Mouse (Mus musculus): ENCODE results near the gene Wbp2.
"Not testable (repeated sequence)": the region's sequence is repeated elsewhere in the genome, so short reads cannot be mapped to it uniquely, and the experiment has no call there.

Wbp2 gene

DNA sequence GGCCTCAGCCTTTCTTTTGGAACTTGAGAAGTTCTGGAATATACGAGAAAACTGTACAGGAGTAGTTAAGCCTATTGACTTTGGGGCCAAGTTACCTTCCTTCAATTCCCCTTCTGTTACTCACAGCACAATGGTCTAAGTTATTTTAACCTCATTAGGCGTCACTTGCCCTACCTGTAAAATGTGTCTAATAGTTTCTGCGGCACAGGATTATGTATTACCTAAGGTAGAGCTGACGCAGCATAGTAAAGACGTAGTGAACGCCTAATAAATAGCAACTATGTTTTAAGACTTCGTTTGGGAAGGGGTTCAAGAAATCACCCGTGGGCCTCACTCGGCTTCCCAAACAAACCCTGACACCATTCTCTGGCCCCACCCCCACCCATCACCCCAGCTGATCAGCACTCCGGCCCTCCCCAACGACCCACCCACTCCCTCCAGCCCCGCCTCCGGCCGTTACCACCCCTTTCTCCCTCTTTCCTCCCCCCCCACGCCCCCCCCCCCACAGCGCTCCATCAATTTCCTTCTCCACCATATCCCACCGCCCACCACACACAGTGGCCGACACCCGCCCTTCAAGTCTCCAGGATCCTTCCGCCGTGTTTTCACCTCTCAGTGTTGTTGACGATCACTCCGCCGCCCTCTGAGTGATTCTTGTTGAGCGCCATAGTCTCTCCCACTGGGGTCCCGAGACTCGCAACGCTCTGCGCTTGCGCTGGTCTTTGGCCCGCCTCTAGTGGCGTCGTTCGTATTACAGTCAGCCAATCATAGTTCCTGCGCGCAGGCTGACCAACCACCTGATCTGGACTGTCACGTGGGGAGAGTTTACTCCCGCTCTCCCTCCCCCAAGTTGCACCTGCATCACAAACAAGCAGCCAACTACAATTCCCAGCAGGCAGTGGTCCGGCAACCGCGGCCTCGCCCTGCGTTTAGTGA lies at the start of gene Wbp2:
TSS of gene Wbp2 (minus strand) at position 738 of the 936 bp plus-strand sequence.
- DNase-seq, result peak; percentile 94 to 99

DNA sequence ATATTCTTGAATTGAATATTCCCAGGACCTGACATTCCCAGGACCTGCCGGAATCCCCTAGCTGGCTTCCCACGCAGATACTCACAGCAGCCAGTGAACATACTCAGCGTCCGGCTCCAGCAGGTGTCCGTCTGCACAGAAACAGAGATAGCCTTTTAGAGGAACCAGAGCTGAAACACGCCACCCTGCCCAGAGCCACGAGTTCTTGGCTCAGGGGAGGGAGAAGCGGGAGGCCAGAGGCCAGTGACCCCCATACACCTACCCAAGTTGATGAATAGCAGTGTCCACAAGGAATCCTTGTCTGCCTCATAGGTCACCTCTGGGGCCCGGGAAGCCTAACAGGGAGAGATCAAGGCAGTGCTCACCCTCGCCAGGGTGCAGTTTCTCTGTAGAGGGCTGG lies 47.4 kb upstream of the Wbp2 start:
- no peak for DNase-seq

DNA sequence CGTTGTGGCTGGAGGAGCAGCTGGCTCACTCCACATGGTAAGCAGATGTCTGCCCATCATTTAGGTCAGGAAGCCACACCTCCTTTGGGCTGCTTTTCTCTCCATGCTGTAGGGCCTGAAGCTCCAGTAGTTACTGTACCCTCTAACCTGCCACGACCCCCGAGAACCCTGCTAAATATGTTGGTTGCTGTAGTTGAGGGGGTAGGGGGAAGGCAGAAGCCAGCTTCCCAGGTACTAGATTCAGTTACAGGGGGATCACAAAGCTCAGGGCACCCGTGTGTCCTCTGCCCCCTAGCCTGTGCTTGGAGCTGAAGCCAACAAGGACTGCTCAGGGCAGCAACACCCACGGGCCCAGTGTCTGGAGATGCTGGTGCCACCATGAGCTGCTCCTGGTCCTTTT lies 46.7 kb upstream of the Wbp2 start:
- DNase-seq, result no peak

DNA sequence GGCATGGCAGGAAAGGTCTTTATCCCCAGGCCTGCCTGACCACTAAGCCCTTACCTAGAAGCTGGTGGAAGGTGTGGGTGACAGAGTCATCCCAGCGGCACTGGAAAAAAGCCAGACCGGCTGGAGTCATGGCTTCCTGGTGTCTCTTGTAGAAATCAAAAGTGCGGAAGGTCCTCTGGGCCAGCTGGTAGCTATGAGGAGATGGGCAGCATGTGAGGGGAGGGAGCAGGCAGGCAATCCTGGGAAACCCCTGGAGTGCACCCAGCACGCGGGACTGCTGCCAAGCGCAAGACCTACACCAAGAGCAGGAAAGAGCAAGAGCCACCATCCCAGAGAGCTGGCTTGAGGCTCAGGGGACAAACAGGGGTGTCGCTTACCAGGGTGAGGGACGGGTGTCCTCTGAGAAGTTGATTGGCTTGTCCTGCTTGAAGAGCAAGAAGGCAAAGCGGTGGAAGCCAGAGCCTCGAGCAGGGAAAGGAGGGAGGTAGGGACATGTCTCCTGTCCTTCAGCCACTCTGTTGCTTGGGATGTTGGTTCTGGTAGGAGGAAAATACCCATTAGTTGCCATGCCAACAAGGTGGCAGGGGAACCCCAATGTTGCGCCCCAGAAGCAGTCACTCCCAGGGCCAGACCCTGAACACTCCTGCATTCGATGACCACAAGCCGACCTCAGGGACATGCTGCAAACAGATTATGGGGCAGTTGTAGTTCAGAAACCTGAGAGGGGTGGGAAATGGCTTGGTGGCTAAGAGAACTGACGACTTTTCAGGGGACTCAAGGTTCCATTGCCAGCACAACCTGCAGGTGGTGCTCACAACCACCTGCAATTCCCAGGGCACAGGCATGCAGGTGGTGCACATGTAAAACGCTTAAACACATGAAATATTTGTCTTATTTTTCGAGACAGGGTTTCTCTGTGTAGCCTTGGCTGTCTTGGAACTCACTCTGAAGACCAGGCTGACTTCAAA lies 45.9 kb upstream of the Wbp2 start:
- peak in 1 of 2 experiments; percentile 25 for DNase-seq

DNA sequence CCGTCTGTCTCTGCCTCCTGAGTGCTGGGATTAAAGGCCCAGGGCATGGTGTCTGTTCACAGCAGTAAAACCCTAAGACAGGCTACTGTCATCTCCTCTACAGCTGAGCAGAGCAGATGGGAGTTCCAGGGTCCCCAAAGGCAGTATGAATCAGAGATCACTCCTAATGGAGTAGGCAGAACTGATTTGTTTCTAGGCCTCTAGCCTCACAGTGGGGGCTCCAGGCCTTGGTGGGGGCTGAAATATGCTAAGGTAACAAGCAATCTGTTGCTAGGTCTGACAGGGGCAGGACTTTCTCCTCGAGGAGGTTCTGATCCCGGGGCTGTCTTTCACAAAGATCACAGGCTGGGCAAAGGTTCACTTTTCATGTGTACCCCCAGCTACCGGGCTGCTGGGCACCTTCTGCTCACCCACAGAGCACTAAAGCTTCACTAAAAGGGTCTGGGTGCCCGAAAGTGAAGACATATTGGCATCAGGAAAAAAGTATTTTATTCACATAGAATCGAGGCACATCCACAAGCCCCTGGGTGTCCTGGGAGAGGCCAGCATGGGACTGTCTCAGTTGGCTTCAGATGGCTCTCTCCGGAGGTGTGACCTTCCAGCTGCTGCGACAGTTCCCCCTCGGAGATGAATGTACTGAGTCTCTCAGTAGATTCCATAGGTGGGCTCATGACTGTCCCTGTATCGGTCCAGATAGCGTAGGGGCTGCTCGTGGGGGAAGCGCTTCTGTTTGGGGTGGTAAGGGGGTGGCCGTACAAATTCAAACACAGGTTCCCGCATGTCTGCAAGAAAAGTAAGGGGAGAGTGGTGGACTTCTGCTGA lies 44.8 kb upstream of the Wbp2 start:
- peak in 1 of 2 experiments; percentile 20 for DNase-seq

DNA sequence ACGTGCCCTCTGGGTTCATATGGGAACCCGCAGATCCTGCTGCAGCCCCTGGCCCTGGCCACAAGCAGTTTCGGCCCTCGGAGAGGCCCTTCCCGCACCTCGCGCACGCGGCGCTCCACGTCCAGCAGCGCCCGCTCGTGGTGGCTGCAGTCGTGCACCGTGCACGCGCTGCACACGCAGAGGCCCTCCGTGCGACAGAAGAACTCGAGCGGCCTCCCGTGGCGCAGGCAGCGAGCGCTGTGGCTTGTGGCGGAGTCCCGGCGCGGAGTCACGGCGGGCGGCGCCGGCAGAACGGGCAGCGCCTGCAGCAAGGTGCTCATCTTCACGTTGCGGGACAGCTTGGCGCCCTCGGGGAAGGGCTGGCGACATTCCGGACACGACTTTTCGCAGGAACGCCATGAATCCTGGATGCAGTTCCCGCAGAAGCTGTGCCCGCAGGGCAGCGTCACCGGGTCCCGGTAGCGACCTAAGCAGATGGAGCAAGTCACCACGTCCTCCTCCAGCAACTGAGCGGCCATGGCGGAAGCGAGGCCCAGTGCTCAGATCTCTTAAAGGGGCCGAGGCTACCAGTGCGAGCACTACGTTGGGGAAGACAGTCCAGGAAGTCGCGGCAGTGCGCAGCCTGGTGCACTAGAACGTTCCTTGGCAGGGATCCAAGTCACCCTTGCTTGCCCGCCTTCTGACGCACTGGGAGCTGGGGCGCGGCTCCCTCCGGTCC lies 43.9 kb upstream of the Wbp2 start, which contains the start of gene Trim65:
TSS of gene Trim65 (minus strand) at position 641 of the 718 bp plus-strand sequence.
- peak; percentile 86 to 89 for DNase-seq

DNA sequence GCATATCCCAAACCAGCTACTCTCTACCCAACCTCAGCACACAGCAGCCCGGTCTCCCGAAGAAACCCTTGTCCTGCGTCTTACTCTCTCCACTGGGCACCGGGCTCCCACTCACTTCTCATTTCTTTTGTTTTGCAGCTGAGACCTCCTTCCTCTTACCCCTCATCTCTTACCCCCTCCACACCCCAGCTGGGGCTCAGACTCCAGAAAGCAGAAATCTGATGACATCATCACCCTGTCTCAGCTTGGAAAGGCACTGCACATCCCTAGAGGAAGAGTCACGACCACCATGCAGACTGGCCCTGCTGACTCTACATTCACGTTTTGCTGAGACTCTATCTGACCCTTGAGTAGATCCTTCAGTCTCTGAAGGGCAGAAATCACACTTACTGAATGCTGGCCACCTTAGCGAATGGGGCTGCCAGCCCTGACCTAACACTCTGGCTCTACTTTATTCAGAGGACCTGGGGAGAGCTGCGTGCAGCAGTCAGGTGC lies 43.2 kb upstream of the Wbp2 start:
- peak in 1 of 2 experiments; percentile 19 for DNase-seq

DNA sequence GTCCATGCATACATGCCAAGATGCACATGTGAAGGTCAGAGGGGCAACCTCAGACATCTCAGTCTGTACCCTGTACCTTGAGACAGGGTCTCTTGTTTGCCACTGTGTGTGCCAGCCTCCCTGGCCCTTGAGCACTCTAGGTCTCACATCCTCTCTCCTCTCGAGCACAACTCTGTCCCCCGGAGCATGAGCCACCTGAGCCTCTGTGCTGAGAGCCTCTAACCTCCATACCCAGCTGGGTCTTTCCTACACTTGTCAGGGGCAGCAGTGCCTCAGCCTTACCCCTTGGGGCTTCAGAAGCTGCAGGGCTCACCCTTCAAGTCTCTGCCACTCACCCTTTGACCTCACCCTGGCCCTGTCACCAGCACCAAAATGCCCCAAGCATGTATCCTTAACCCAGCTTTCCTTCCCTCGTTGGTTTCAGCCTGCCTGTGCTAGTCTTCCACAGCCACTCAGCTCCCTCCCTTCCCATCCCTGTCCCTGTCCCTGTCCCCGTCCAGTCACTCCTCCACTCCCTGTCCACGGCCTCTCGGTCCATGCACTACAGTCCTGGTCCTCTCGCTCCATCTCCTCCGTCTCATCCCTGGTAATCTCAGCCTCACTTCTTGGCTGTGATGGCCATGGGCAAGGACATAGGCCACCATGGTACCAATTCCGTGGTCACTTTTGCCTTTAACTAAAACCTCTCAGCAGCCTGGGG lies 42.4 kb upstream of the Wbp2 start:
- DNase-seq, result no peak

DNA sequence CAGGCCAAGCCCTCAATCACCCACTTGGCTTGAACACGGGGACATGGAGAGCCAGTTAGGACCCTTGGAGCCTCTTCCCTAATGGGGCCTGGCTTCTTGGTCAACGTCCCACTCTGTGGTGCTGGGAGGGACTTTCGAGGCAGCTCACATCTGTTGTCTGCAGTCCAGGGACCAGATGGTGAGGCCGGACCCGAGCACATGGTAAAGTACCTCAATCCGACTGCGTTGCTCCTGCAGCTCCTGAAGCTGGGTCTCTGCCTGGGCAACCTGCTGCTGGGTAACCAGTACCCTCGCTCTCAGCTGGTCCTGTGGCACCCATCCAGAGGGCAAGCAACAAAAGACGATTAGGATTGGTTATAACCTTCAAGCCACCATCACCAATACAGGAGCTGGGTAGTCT lies 41.2 kb upstream of the Wbp2 start:
- DNase-seq, result peak in 1 of 2 experiments; percentile 16

DNA sequence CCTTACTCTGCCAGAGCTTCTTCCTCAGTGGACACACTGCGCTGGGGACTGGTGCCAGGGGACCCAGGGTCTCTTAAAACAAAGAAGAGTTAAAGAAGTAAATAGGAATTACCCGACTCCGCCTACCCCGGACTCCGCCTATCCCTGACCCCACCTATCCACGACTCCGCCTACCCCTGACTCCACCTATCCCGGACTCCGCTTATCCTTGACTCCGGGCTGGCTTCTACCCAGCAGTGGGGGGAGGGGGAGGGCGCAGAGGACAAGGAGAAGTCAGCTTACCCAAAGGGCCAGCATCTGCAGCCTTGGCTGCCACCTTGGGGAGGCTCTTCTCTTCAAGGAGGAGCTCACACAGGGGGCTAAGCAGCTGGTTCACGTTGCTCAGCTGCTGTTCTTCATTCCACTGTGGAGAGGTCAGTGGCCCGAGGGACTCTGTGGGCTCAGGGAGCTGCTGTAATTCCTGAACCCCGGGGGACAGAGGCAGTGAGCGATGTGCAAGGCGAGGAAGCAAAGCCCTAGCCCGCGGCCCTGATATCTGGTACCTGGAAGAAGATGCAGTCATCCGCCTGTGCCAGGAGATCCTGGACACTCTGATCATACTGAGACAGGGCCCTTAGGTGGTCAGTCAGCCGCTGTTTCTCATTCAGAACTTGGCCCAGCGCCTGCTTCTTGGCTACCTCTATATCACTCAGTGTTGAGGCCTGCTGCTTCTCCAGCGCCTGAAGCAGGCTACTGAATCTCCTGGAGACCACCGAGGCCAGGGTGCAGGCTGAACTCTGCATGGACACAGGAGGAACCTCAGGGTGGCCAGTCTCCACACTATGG lies 40.6 kb upstream of the Wbp2 start, which contains the start of gene Trim47:
TSS of gene Trim47 (minus strand) at position 55 of the 825 bp plus-strand sequence.
- DNase-seq, result peak in 1 of 2 experiments; percentile 28

DNA sequence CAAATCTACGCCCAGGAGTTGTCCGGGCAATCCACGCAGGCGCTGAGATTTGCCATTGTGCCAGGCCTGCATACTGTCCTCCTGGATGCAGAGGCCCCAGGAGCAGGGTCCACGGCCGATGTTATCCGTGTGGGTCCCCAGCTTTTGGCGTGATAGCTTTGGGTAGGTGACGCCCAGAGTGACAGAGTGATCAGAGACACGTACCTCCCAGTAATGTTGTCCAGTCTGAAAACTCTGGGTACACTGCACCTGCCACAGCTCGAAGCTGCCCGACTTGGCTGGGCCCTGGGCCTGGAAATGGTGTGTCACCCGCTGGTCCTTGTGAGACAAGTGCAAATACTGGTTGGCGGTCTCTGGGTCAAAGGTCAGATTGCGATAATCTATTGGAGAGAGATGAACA lies 39.5 kb upstream of the Wbp2 start:
- DNase-seq, result no peak

DNA sequence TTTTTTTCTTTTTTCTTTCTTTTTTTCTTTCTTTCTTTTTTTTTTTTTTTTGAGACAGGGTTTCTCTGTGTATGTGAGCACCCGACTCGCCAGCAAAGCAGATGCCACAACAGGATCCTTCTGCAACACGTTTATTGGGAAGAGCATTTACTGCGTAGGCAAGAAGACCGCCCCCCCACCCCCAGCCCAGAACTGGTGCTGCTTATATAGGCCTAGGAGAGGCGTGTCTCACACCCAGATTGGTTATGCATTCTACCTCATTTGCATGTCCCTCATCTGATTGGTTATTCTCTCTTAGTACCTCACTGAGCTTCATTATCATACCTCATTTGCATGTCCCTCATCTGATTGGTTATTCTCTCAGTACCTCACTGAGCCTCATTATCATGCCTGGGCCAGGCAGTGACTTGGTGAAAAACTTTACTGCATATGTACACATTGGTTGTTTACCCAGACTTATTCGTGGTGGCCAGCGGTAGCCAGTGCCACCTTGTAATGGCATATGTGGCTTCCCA lies 35.0 kb upstream of the Wbp2 start:
- DNase-seq, result not testable (repeated sequence)

DNA sequence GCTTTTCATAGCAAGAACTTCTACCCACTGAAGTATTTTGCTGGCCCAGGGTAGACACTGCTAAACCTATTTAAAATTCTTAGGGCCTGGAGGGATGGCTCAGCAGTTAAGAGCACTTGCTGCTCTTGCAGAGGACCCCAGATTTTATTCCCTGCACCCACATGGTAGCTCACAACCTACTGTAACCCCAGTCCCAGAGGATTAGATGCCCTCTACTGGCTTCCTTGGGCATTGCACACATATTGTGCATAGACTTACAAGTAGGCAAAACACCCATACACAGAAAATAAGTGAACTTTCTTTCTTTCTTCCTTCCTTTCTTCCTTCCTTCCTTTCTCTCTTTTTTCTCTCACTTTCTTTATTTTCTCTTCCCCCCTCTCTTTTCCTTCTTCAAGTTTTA lies 31.0 kb upstream of the Wbp2 start:
- no peak for DNase-seq

DNA sequence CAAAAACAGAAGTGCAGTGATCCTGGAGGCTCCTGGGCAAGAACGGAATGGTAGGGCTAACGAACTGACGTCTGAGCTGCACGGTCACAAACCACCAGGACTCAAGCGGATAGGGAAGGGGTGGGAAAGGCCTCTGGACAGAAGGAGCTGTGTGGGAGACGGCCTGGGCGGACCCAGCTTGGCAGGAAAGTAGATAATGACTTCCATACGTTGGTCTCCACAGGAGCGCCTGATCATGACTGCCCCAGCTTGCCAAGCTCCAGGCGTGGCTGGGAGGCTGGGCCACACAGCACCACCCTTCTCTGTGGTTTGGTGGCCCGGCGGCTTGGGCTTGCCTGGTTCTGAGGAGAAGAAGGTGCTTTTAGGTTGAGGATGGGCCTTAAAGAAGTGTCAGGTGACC lies 30.4 kb upstream of the Wbp2 start:
- DNase-seq, result no peak

DNA sequence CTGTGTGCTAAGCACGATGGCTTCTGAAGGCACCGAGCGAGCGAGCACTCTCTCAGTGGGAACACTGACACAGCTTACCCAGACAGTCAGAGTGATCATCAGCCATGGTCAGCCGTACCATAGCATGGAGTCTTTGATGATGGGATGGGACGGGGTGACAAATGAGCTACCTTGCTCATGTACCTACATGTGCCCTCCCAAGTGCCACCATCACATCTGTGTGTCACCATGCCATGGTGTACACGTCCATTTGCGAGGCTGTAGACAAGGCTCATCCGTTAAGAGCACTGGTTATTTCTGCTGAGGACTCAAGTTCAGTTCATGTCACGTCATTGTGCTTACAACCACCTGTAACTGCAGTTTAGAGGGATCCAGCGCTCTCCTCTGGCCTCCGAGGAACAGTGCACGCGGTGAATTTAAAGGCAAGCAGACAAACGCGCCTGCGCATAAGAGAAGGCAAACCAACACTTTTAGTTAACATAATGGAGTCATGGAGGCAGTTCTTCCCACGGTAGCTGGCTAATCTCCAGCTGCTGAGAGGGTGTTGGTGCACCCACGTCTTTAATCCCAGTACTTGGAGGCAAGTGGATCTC lies 24.9 kb upstream of the Wbp2 start:
- DNase-seq, result no peak

DNA sequence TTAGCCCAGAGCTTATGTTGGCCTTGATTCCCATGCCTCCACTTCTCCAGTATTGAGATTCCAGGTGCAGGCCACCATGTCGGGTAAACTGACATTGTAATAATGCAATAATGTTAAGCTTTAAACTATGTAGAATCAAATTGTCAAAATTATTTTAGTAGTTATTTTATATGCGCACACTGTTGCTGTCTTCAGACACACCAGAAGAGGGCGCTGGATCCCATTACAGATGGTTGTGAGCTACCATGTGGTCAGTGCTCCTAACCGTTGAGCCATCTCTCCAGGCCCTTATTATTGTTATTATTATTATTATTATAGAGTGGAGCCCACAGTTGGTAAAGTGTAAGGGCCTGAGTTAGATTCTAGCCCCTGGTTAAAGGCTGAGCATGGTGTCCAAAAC lies 24.3 kb upstream of the Wbp2 start:
- no peak for DNase-seq

DNA sequence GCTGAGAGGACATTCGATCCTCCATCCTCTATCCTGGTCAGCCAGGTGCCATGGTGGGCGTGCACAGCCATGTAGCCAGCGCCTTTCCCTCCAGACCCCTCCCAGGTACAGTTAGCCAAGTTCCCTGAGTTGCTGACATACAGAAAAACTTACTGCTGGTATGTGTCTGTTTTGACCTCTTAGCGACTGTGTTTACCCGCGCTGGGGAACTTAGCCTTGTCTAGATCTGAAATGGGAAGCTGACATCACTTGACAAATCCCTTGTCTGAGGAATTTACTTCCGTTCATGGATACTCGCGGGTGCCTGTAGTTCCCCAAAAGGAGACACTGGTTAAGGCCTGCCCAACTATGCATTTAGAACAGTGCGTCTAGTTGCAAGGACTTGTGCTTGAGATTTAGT lies 23.7 kb upstream of the Wbp2 start:
- DNase-seq, result no peak

DNA sequence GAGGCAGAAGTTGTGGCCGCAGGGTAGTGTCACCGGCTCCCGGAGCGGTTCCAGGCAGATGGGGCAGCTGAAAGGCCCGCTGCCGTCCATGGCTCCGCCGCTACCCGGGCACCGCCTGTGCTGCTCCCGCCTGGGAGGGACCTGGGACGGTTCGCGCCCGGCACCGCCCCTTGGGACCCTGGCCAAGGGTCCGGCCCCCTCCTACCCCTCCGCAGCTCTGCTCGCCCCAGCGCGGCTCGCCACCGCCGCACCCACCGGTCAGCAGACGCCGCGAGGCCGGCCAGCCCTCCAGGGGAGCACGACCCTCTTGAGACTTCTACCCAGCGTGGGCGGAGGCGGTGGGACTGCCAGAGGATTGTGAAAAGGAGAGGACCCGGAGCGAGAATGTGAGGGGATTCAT lies 23.3 kb upstream of the Wbp2 start:
- DNase-seq, result no peak

DNA sequence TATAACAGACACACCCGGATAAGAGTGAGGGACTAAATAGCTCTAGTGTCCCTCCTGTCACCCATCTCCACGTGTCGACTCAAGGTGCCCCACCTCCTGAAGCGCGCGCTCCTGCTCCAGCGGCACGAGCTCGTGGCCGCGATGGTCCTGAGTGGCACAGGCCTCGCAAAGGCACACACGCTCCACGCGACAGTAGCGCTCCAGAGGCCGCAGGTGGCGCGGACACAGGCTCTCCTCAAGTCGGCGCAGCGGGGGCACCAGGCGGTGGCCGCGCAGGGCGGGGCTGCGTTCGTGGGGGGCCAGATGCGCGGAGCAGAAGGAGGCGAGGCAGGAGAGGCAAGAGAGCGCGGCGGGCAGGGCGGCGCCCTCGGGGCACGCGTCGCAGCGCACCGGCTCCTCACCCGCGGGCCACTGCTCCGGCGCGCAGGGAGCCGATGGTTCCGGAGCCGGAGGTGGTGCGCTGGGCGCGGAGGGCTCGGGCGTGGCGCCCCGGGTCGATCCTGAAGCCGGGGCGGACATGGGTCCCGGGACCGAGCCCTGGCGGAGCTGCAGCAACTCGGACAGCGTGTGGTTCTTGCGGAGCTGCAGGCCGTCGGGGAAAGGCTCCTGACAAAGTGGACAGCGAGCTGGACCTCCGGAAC lies 22.8 kb upstream of the Wbp2 start:
- peak in 1 of 2 experiments; percentile 22 for DNase-seq

All from cerebellum, adult 18-20 months (tissue).